Mouse (Mus musculus): ENCODE results near the gene Psenen.

Psenen gene

GRCm38 (mm10) chr7:30553021-30553589 lies 10.3 kb downstream of the Psenen start:
- DNase-seq = peak; percentile 40

GRCm38 (mm10) chr7:30552102-30553020 lies 11.1 kb downstream of the Psenen start, which contains the start of the genes Hspb6 and Proser3:
Gene Hspb6 (plus strand): TSS chr7:30552178.
Gene Proser3 (minus strand): TSS chr7:30552299.
- DNase-seq = peak; percentile 96

- DNase-seq = no peak
These were observed 11.9 kb downstream of the Psenen start for GRCm38 (mm10) chr7:30551445-30552101.

- no peak for DNase-seq
These were observed 12.8 kb downstream of the Psenen start for GRCm38 (mm10) chr7:30550603-30551002.

- DNase-seq = no peak
These were observed 13.5 kb downstream of the Psenen start for GRCm38 (mm10) chr7:30549880-30550279.

GRCm38 (mm10) chr7:30544327-30544726 lies 19.1 kb downstream of the Psenen start:
- DNase-seq = no peak

- DNase-seq = no peak
These were observed 22.9 kb downstream of the Psenen start for GRCm38 (mm10) chr7:30540572-30540971.

GRCm38 (mm10) chr7:30534633-30535577 lies 28.5 kb downstream of the Psenen start, which contains the start of gene Arhgap33:
Gene Arhgap33 (minus strand): TSS chr7:30535060.
- DNase-seq = peak; percentile 97

- DNase-seq = no peak
These were observed 29.3 kb downstream of the Psenen start for GRCm38 (mm10) chr7:30533941-30534632.

GRCm38 (mm10) chr7:30532931-30533330 lies 30.5 kb downstream of the Psenen start:
- no peak for DNase-seq

GRCm38 (mm10) chr7:30531291-30531815 lies 32.1 kb downstream of the Psenen start:
- no peak for DNase-seq

- DNase-seq = no peak
These were observed 36.4 kb downstream of the Psenen start for GRCm38 (mm10) chr7:30526981-30527380.

- no peak for DNase-seq
These were observed 37.0 kb downstream of the Psenen start for GRCm38 (mm10) chr7:30526399-30526798.

- no peak for DNase-seq
These were observed 37.5 kb downstream of the Psenen start for GRCm38 (mm10) chr7:30525954-30526353.

GRCm38 (mm10) chr7:30524487-30524886 lies 38.9 kb downstream of the Psenen start:
- no peak for DNase-seq

GRCm38 (mm10) chr7:30522871-30523270 lies 40.6 kb downstream of the Psenen start:
- DNase-seq = no peak

GRCm38 (mm10) chr7:30520856-30521255 lies 42.6 kb downstream of the Psenen start:
- DNase-seq = no peak

- DNase-seq = no peak
These were observed 43.0 kb downstream of the Psenen start for GRCm38 (mm10) chr7:30520396-30520795.

- no peak for DNase-seq
These were observed 45.1 kb downstream of the Psenen start for GRCm38 (mm10) chr7:30518325-30518724.

- DNase-seq = no peak
These were observed 48.2 kb downstream of the Psenen start for GRCm38 (mm10) chr7:30515003-30515760.

Measured in thymus, postnatal 25 days (tissue).